19 mouse cellular contexts compared by ENCODE assay signal in the genomic region with DNA sequence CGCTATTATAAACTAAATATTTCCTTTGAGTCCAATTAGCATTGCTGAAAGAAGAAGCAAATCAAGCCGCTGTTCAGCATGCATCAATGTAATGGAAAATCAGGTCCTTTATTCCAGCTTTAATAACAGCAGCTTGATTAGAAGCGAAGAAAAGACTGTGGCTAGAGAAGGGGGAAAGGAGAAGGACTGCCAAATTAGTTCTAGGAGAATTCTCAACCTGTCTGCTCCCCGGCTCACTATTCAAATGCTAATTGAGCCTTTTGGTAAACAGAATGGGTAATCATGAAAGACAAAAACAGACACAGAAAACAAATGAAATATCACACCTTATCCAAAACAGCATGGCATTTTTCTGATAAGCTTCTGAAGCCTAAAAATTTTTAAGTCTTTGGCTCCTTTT.
A peak's percentile ranks its signal among the peaks of the same experiment; 100 is the strongest.
DNase-seq lines count a peak whose midpoint lies in the region; ATAC-seq and TF ChIP-seq lines count a peak whose summit lies in the region.
"Had no signal": no experiment of that assay in that cellular context is flagged by ENCODE, and none has a peak within 500 bp of the region (broad histone marks: within the 10 kb centered on the region; RNA-seq: fewer than 3 reads in every experiment).

No protein-coding gene starts in this region.

- H3K4me2 ChIP-seq in hindbrain, embryonic 14.5 days (replicated peaks) = 0 out of 2 replicates have a peak overlapping the region, but pooled peaks have one; percentile 5
- H3K4me2 ChIP-seq in hindbrain, embryonic 16.5 days (ENCODE audit: low read length) = no peak overlapping the region
- no peak overlapping the region for H3K4me2 ChIP-seq in hindbrain, postnatal 0 days (ENCODE audit: low read depth, low read length)
- peak overlapping the region; percentile 5; the same call in 1 of the 2 replicates for H3K4me2 ChIP-seq in neural tube, embryonic 15.5 days
- H3K4me2 ChIP-seq: liver, embryonic 12.5 days; lung, embryonic 15.5 days had no signal

- H3K27me3 ChIP-seq in hindbrain, embryonic 14.5 days (ENCODE audit: control insufficient read depth, insufficient read depth, low read length) = no peaks in the 10 kb centered on the region
- H3K27me3 ChIP-seq in hindbrain, embryonic 16.5 days (replicated peaks; ENCODE audit: control insufficient read depth, insufficient read depth, low read length) = no peaks in the 10 kb centered on the region
- no peaks in the 10 kb centered on the region for H3K27me3 ChIP-seq in hindbrain, postnatal 0 days (ENCODE audit: insufficient read depth, low read length)
- H3K27me3 ChIP-seq in neural tube, embryonic 15.5 days (replicated peaks) = no peaks in the 10 kb centered on the region
- H3K27me3 ChIP-seq: liver, embryonic 12.5 days; lung, embryonic 15.5 days had no signal

- H3K27ac ChIP-seq in hindbrain, embryonic 14.5 days = peak overlapping the region; percentile 16; the same call in 1 of the 2 replicates
- no peak overlapping the region for H3K27ac ChIP-seq in hindbrain, embryonic 16.5 days (ENCODE audit: low read depth, low read length)
- no peak overlapping the region for H3K27ac ChIP-seq in hindbrain, postnatal 0 days
- H3K27ac ChIP-seq in neural tube, embryonic 15.5 days (replicated peaks) = no peak overlapping the region
- H3K27ac ChIP-seq: heart, embryonic 10.5 days; limb, embryonic 10.5 days; liver, embryonic 12.5 days; lung, embryonic 15.5 days; stomach, postnatal 0 days had no signal

- H3K4me3 ChIP-seq in hindbrain, embryonic 14.5 days (replicated peaks; ENCODE audit: low read length) = no peak overlapping the region
- H3K4me3 ChIP-seq in hindbrain, embryonic 16.5 days (ENCODE audit: low read length) = no peak overlapping the region
- no peak overlapping the region for H3K4me3 ChIP-seq in hindbrain, postnatal 0 days (ENCODE audit: low read length)
- no peak overlapping the region for H3K4me3 ChIP-seq in neural tube, embryonic 15.5 days (replicated peaks)
- H3K4me3 ChIP-seq: heart, embryonic 10.5 days; limb, embryonic 10.5 days; liver, embryonic 12.5 days; lung, embryonic 15.5 days; myocyte had no signal

- H3K36me3 ChIP-seq in hindbrain, embryonic 14.5 days (replicated peaks; ENCODE audit: control insufficient read depth, insufficient read depth) = no peaks in the 10 kb centered on the region
- H3K36me3 ChIP-seq in hindbrain, embryonic 16.5 days (ENCODE audit: control insufficient read depth, insufficient read depth, low read length) = no peaks in the 10 kb centered on the region
- no peaks in the 10 kb centered on the region for H3K36me3 ChIP-seq in hindbrain, postnatal 0 days (ENCODE audit: insufficient read depth, low read length)
- no peaks in the 10 kb centered on the region for H3K36me3 ChIP-seq in neural tube, embryonic 15.5 days
- H3K36me3 ChIP-seq: heart, embryonic 10.5 days; limb, embryonic 10.5 days; liver, embryonic 12.5 days; lung, embryonic 15.5 days had no signal

- 8% methylated on average over 4 of the region's 4 CpGs for WGBS in hindbrain, embryonic 14.5 days
- WGBS in hindbrain, embryonic 16.5 days = 13% methylated on average over 4 of the region's 4 CpGs
- WGBS in hindbrain, postnatal 0 days = 12% methylated on average over 4 of the region's 4 CpGs
- 11% methylated on average over 4 of the region's 4 CpGs for WGBS in neural tube, embryonic 15.5 days

- DNase-seq in hindbrain, embryonic 14.5 days (ENCODE audit: low spot score) = no peak
- peak; percentile 45 for DNase-seq in brain, embryonic 18.5 days (ENCODE audit: low read depth, low spot score)
- DNase-seq in hindbrain, postnatal 0 days (ENCODE audit: low spot score) = peak; percentile 32
- DNase-seq in kidney, postnatal 10 days = no peak
- no peak for DNase-seq in urinary bladder, postnatal 25 days (ENCODE audit: low spot score)
- no peak for DNase-seq in kidney, postnatal 14 days
- DNase-seq: cerebellum, adult 18-20 months; cerebellum, postnatal 36 days; gastrocnemius, postnatal 36 days; heart, postnatal 10 days had no signal

- H3K9ac ChIP-seq in hindbrain, embryonic 14.5 days = no peak overlapping the region
- no peak overlapping the region for H3K9ac ChIP-seq in hindbrain, embryonic 16.5 days (ENCODE audit: low read depth, low read length)
- H3K9ac ChIP-seq in hindbrain, postnatal 0 days (replicated peaks; ENCODE audit: low read length) = no peak overlapping the region
- H3K9ac ChIP-seq in neural tube, embryonic 15.5 days (replicated peaks) = no peak overlapping the region
- H3K9ac ChIP-seq: liver, embryonic 12.5 days; lung, embryonic 15.5 days had no signal

- no peak for TF ChIP-seq CTCF in hindbrain, postnatal 0 days (IDR thresholded peaks at IDR 0.05; ENCODE audit: low read depth)

- H3K9me3 ChIP-seq in hindbrain, embryonic 14.5 days (ENCODE audit: control insufficient read depth, low read length) = no peaks in the 10 kb centered on the region
- no peaks in the 10 kb centered on the region for H3K9me3 ChIP-seq in hindbrain, embryonic 16.5 days (ENCODE audit: control insufficient read depth, low read length)
- H3K9me3 ChIP-seq in hindbrain, postnatal 0 days (ENCODE audit: low read length) = no peaks in the 10 kb centered on the region
- no peaks in the 10 kb centered on the region for H3K9me3 ChIP-seq in neural tube, embryonic 15.5 days (replicated peaks)
- H3K9me3 ChIP-seq: heart, embryonic 10.5 days; limb, embryonic 10.5 days; liver, embryonic 12.5 days; lung, embryonic 15.5 days had no signal

- peak; percentile 34; the same call in 1 of the 2 replicates for ATAC-seq in hindbrain, embryonic 14.5 days (ENCODE audit: low FRiP score)
- ATAC-seq in hindbrain, embryonic 16.5 days = no peak
- ATAC-seq in hindbrain, postnatal 0 days = no peak
- no peak for ATAC-seq in neural tube, embryonic 15.5 days (ENCODE audit: low FRiP score)
- ATAC-seq: liver, embryonic 12.5 days; Patski had no signal

- no peaks in the 10 kb centered on the region for H3K4me1 ChIP-seq in hindbrain, embryonic 14.5 days (replicated peaks; ENCODE audit: control insufficient read depth, insufficient read depth, low read length)
- H3K4me1 ChIP-seq in hindbrain, embryonic 16.5 days (ENCODE audit: control insufficient read depth, insufficient read depth, low read depth, low read length) = no peaks in the 10 kb centered on the region
- no peaks in the 10 kb centered on the region for H3K4me1 ChIP-seq in hindbrain, postnatal 0 days (ENCODE audit: insufficient read depth, low read length)
- H3K4me1 ChIP-seq in neural tube, embryonic 15.5 days = peaks cover 3% of the 10 kb centered on the region; the same call in 1 of the 2 replicates
- H3K4me1 ChIP-seq: heart, embryonic 10.5 days; limb, embryonic 10.5 days; liver, embryonic 12.5 days; lung, embryonic 15.5 days had no signal

Comparison
In these comparisons a context has a peak if more than half of its experiments do, and no peak if none do; other contexts are left out.
1. DNase-seq: peak in brain, embryonic 18.5 days (single experiment) and hindbrain, postnatal 0 days (single experiment); none in hindbrain, embryonic 14.5 days (single experiment), kidney, postnatal 10 days (single experiment), urinary bladder, postnatal 25 days (single experiment) and kidney, postnatal 14 days (single experiment).
2. H3K4me2 ChIP-seq: peak in hindbrain, embryonic 14.5 days (single experiment) and neural tube, embryonic 15.5 days (single experiment); none in hindbrain, embryonic 16.5 days (single experiment) and hindbrain, postnatal 0 days (single experiment).